Mouse (Mus musculus) B cell, adult (primary cell): ENCODE data around the gene Dcbld1. TPM values are rescaled to one million over a fixed set of nuclear protein-coding genes. Genes with fewer than 3 reads are reported as not detected.

Experiments used
- total RNA-seq: library from RNA; stranded (reverse); gene quantifications from 4 replicates; pipeline ENCODE4 v1.2.4, GENCODE M21; 2023; ENCODE audit not compliant: inconsistent age

The Dcbld1 gene
- 3.8 to 5.8 TPM (median 4.4 TPM) in 4 replicates for total RNA-seq

DNA sequence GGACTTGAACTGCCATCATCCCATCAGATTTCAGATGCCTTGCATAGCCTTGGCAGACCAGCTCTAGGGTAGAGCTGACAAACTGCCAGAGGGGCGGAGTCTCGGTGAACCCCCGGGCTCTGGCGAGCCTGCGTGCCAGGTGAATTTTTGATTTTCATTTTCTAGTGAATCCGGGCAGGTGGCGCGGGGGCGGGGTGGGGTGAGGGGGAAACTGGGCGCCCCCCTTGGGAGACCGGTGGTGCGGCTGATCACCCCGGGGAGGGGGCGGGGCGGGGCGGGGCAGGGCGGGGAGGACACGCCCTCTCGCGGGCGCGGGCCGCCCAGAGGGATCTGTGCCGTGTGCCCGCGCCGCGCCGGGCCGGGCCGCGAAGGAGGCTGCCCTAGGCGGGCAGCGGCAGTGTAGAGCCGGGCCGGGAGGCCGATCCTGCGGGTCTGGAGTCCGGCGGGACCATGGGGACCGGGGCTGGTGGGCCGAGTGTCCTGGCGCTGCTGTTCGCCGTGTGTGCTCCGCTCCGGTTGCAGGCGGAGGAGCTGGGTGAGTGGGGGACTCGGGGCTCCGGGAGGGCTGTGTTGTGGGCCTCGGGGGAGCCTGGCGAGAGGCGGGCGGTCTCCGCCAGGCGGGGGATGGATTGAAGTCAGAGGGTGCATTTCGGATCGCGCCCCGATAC lies at the start of gene Dcbld1:
Gene Dcbld1, plus strand, starts transcription at position 319 of the 668 bp plus-strand sequence.

DNA sequence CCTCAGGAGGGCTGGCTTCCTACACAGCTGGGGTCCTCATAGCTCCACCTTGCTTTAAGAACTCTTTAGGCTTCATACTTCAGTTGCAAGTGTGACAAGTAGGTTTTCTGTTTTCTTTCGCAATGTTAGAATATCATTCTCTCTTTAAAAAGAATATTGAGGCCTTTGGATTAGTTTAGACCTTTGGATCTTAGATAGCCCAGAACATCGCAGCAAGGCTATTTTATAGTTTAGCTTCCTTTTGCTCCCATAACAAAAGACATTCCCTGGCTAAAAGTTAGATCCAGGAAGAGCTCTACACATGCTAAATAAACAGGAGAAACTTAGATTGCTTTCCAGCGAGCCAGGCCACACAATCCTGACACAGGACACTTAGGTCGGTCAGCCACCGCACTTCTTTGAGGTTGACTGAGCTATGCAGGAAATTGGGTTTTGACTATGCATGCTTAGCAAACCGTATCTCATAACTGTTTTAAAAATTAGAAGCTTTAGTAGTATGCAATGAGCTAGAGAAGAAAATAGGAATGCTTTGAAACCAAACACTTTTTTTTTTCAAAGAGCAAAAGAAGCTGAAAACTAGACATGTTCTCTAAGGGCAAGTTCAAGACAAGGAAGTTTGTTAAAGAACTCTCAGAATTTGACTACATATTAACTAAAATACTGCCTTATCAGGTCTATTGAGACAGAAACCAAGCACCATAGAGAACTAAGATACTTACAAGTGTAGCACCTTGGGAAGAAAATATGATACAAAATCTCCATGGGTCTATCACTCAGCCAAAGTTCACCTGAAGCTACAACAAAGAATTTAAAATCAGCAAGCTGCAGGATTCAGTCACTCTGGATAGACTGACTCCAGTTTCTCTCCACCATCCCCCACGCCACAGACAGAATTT lies 38.2 kb upstream of the Dcbld1 start, which contains the start of gene Ros1:
Gene Ros1, minus strand, starts transcription at position 288 of the 896 bp plus-strand sequence.

DNA sequence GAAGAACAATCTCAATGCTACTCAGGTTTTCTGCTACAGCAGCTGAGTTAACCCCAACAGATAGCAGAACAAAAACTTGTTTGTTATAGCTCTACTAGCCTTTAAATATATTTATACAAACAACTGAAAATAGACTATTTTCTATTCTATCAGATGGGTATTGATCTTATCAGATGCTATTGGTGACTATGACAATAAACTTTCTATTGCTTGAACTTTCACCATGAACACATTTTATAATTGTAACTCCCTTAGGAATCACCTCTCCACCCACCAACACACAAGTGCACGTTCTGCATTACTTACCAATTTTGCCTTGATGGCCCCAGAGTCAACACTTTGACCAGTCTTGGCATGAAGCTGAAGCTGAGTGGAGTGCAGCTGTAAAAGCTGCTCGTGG lies 125.0 kb downstream of the Dcbld1 start, which contains the start of gene Gm26741:
Gene Gm26741, plus strand, starts transcription at position 301 of the 400 bp plus-strand sequence.

Other genes starting within 250 kb of the Dcbld1 start
- gene Vgll2, start 211.1 kb upstream of the Dcbld1 start, total RNA-seq = not detected in 4 replicates
- gene Ros1, start 38.4 kb upstream of the Dcbld1 start, total RNA-seq = not detected in 4 replicates
- gene Gm26741, start 125.1 kb downstream of the Dcbld1 start, total RNA-seq = not detected in 4 replicates
- gene Gopc, start 148.5 kb downstream of the Dcbld1 start, total RNA-seq = 27.8 to 38.6 TPM (median 33.1 TPM) in 4 replicates
- gene Nepn, start 155.4 kb downstream of the Dcbld1 start, total RNA-seq = not detected in 4 replicates
- gene Nus1, start 183.9 kb downstream of the Dcbld1 start, total RNA-seq = 33.9 to 42.1 TPM (median 37.7 TPM) in 4 replicates